Mouse (Mus musculus) thymus, adult 2 months (tissue): ENCODE measurements around the gene Relch. TPM values are rescaled to one million over a fixed set of nuclear protein-coding genes. Genes with fewer than 3 reads are reported as not detected.

Experiments used
- DNase-seq: peaks from one replicate; pipeline ENCODE4 v3.0.0; 2021
- H3K27ac ChIP-seq: fragments of 200-500 bp; 2 replicates; pipeline ENCODE4 v1.5.1; 2012; ENCODE audit warnings: low read length, control low read depth; ENCODE audit not compliant: control insufficient read depth, insufficient read depth
- H3K27me3 ChIP-seq: fragments of 200-500 bp; 2 replicates; pipeline ENCODE4 v1.6.1; 2012; ENCODE audit warnings: mild to moderate bottlenecking, low read length, moderate library complexity, mixed read lengths; ENCODE audit not compliant: control insufficient read depth, insufficient read depth
- H3K36me3 ChIP-seq: fragments of 200-500 bp; 2 replicates; pipeline ENCODE4 v1.6.1; 2012; ENCODE audit warnings: mild to moderate bottlenecking, low read length, moderate library complexity; ENCODE audit not compliant: control insufficient read depth, insufficient read depth
- H3K4me1 ChIP-seq: fragments of 200-500 bp; replicated peaks from 2 replicates; pipeline ENCODE4 v1.6.1; 2012; ENCODE audit warnings: low read length; ENCODE audit not compliant: control insufficient read depth, insufficient read depth
- H3K4me3 ChIP-seq: fragments of 200-500 bp; 2 replicates; pipeline ENCODE4 v1.5.1; 2012; ENCODE audit warnings: mild to moderate bottlenecking, low read length, control low read depth, moderate library complexity; ENCODE audit not compliant: control insufficient read depth, insufficient read depth
- CTCF ChIP-seq: fragments of 200-500 bp; IDR thresholded peaks from 2 replicates; pipeline ENCODE4 v1.5.1; 2012; ENCODE audit warnings: mild to moderate bottlenecking, control low read depth, low read length, moderate library complexity, borderline replicate concordance; ENCODE audit not compliant: control insufficient read depth, poor library complexity, insufficient read depth; ENCODE audit errors: extremely low read depth
- POLR2A ChIP-seq: fragments of 200-500 bp; IDR thresholded peaks from 2 replicates; pipeline ENCODE4 v1.6.1; 2012; ENCODE audit warnings: mild to moderate bottlenecking, low read length, control low read depth, moderate library complexity; ENCODE audit not compliant: control insufficient read depth, poor library complexity, insufficient read depth; ENCODE audit errors: extremely low read depth
- WGBS: fragments of 180-500 bp; shearing (Covaris S2); methylation state at CpG from one replicate; pipeline ENCODE4 v1.1.7; 2018; 5-methylcytosine and 5-hydroxymethylcytosine counted together
- polyA plus RNA-seq: library from polyadenylated mRNA; depleted of rRNA; stranded (reverse); fragments of >200 nt; gene quantifications from 2 replicates; pipeline ENCODE4 v1.2.3, GENCODE M21; 2012

Relch gene
- polyA plus RNA-seq, 1 experiment, result 41.4 TPM

DNA sequence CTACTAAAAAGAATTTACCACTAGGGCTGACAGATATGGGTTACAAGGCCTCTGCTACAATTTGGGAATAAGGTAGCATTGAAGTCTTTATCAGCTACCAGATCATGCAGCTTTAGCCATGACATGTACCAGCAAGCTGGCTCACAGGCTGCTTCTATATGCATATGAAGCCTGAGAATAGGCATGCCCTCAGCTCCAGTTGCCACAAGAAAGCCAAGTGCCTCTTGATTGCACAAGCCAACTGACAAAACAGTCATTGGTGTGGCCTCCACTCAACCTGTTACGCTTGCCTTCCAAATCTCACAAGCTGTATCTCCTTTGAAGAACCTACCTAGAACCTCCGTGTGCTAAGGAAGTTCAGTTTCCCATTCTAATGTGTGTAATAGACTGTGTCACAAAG lies 104.7 kb downstream of the Relch start:
- Histone ChIP-seq H3K4me3 (no peak overlapping the region), H3K27me3 (no peaks in the 10 kb centered on the region), H3K36me3 (no peaks in the 10 kb centered on the region), H3K4me1 (no peaks in the 10 kb centered on the region; the same call in 1 of the 2 replicates), H3K27ac (no peak overlapping the region)
- no peak for TF ChIP-seq CTCF
- TF ChIP-seq POLR2A, result no peak
- DNase-seq, result no peak
- 73% methylated on average over 2 of the region's 2 CpGs for WGBS

DNA sequence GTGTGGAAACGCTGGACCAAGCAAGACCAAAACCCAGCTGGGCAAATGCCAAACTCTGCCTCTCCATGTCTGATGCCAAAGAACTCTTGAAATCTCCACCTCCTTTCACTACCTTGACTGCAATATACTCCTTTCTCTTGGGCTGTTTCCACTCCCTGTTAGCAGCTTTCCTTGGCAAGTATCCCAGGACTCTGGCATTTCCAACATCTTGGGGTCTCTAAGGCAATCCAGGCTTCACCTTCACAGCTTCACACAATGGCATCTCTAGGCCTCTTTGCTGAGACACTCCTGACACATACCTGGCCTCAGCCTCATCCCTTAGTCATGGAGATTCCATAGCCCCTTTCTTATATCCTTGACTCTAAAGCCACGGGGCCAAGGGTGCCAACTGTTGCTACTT lies 107.0 kb downstream of the Relch start:
- Histone ChIP-seq H3K4me1 (no peaks in the 10 kb centered on the region; the same call in 1 of the 2 replicates), H3K27ac (no peak overlapping the region), H3K4me3 (no peak overlapping the region), H3K36me3 (no peaks in the 10 kb centered on the region), H3K27me3 (no peaks in the 10 kb centered on the region)
- TF ChIP-seq POLR2A, result no peak
- no peak for TF ChIP-seq CTCF
- no peak for DNase-seq
- 86% methylated on average over 2 of the region's 2 CpGs for WGBS

DNA sequence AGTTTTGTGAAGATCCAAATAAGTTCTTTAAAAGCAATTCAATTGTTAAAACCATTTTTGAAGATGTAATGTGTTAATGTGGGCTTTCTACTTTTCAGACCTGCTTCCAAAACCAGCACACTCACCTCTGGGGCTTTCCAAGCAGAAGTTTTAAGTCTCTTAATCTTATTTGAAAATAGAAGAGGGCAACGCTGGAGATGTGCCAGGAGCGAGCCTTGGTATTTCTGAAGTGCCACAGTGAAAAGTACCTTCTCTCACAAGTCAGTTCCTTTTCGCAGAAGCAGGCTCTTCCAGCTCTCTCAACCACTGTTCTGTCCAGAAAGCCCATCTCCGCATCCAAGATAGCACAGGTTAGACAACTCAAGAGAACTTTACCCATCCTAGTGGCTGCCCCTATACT lies 112.8 kb downstream of the Relch start:
- TF ChIP-seq POLR2A (no peak), CTCF (no peak)
- no peak for DNase-seq
- 84% methylated on average over 4 of the region's 4 CpGs for WGBS
- H3K27me3 ChIP-seq, result no peaks in the 10 kb centered on the region; the same call in 1 of the 2 replicates
- peaks cover 12% of the 10 kb centered on the region for H3K4me1 ChIP-seq
- no peak overlapping the region for H3K4me3 ChIP-seq
- no peak overlapping the region for H3K27ac ChIP-seq
- H3K36me3 ChIP-seq, result no peaks in the 10 kb centered on the region

DNA sequence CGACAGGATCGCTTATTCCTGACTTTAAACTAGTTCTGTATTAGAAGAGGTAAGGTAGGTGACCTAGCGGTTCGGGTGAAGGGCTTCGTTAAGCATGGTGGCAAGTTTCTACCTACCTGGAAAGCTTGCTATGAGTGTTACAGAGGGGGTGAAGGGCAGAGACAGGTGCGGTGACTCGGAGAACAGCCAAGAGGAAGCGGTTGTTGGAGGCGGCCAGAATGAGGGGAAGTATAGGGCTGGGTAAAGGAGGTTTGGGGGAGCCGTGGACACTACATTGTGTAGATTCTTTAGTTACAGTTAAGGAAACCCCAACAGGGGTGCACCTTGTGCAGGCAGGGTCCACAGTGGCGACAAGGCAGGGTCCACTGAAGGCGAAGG lies 116.4 kb downstream of the Relch start:
- H3K27me3 ChIP-seq, result no peaks in the 10 kb centered on the region; the same call in 1 of the 2 replicates
- H3K4me1 ChIP-seq, result peaks cover 13% of the 10 kb centered on the region
- no peak for TF ChIP-seq CTCF
- TF ChIP-seq POLR2A, result no peak
- 26% methylated on average over 12 of the region's 12 CpGs for WGBS
- no peak for DNase-seq
- H3K27ac ChIP-seq, result no peak overlapping the region
- H3K4me3 ChIP-seq, result peak overlapping the region; percentile 28
- no peaks in the 10 kb centered on the region for H3K36me3 ChIP-seq

DNA sequence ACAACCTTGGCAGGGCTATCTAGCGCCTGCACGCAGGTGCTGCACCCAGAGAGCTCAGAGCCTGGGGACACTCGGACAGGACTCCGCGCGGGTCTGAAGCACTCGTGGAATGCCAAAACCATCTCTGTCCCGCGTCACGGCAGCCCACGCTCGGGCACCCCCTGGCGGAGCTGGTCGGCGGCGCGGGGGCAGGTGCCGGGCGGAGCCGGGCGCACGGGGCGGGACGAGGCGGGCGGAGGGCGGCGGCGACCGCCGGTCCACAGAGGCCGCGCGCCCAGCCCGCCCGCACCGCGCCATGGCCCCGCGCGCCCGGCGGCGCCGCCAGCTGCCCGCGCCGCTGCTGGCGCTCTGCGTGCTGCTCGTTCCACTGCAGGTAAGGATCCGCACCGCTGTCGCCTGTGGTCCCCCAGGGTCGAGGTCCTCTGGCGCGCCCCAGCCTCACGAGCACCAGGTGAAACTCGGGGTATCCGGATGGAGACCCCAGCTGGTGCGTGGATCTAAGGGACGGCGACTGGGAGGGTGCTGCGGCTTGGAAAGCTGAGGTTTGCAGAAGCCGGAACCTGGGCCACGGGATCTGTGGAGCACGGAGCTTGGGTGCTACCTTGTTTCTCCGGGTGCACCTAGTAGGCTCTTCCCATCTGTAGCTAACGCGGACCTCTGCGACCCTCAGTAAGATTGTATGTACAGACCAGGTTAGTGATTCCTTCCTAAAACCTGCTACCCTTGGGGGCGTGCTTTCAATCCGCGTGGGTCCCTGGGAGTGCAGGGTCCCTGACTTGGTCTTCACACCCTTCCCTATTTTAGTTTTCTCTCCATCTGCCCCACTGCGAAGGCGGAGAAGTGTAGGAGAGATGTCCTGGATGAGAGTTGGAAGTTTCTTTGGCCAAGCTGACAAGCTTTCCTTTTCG lies 117.0 kb downstream of the Relch start, which contains the start of gene Tnfrsf11a:
Gene Tnfrsf11a (plus strand): TSS at position 262 of the 908 bp plus-strand sequence.
- H3K27ac ChIP-seq, result peak within 1 kb of the TSS; percentile 12; the same call in 1 of the 2 replicates

DNA sequence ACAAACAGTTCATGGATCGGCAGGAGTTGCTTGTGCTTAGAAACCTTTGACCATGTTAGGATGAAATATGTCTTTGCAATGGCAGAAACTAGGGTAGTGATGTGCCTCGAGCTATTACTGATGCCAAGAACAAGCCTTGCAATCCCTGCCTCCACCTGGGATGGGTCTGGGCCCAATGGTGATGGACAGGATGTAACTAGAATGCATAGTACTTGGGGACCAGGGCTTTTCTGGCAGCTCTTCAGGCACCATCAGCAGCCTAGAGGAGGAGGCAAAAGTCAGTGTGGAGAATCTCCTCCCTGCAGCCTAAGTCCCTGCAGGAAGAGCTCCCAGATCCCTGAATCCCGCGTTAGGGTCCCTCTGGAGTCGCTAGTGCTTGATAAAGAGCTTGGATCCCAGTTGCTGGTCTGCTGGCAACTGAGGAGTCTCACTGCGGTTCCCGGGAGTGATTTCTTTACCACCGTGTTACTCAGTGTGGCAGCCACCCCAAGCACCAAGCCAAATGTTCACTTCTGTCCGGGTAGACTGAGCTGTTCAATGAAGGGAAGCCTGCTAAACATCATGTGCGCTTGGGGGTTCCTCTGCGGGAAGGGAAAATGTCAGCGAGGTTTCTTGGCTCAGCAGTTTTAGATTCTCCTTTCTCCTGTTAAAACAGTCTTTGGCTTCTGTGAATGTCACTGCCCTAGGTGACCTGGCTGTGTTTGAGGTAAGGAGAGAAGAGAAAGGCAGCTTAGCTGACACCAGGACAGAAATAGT lies 117.9 kb downstream of the Relch start:
- Histone ChIP-seq H3K4me3 (peak overlapping the region; percentile 33), H3K27ac (no peak overlapping the region), H3K27me3 (no peaks in the 10 kb centered on the region; the same call in 1 of the 2 replicates), H3K4me1 (peaks cover 15% of the 10 kb centered on the region), H3K36me3 (no peaks in the 10 kb centered on the region)
- DNase-seq, result no peak
- TF ChIP-seq POLR2A (no peak), CTCF (no peak)
- WGBS, result 40% methylated on average over 12 of the region's 12 CpGs

More for the DNA sequence above, 117.0 kb downstream of the Relch start, which contains the start of gene Tnfrsf11a:
- Histone ChIP-seq H3K36me3 (no peaks in the 10 kb centered on the region), H3K4me3 (peak within 1 kb of the TSS; percentile 33), H3K4me1 (peaks cover 15% of the 10 kb centered on the region), H3K27me3 (no peaks in the 10 kb centered on the region; the same call in 1 of the 2 replicates)
- DNase-seq, result peak; percentile 72
- TF ChIP-seq POLR2A (no peak), CTCF (peak; percentile 52)
- 3% methylated on average over 77 of the region's 77 CpGs for WGBS
